Mouse (Mus musculus): ENCODE measurements at regions not wholly inside any gene's neighbourhood (a gene's known extent, or its start where the extent isn't known, plus 50 kb on each side); places are given as distances from the start of the nearest gene placed in this dataset.
A peak's percentile ranks its signal among the peaks of the same experiment; 100 is the strongest.

- H3K4me1 ChIP-seq (ENCODE audit: control insufficient read depth, insufficient read depth, low read length), result no peaks in the 10 kb centered on the region
- H3K27me3 ChIP-seq (replicated peaks; ENCODE audit: control insufficient read depth, insufficient read depth, low read length), result no peaks in the 10 kb centered on the region
- WGBS, result 45% methylated on average over 8 of the region's 8 CpGs
- H3K9me3 ChIP-seq (replicated peaks; ENCODE audit: control insufficient read depth, low read length), result no peaks in the 10 kb centered on the region
- no peaks in the 10 kb centered on the region for H3K36me3 ChIP-seq (ENCODE audit: control insufficient read depth, insufficient read depth, low read length)
- no peak overlapping the region for H3K4me3 ChIP-seq (ENCODE audit: low read depth, low read length)
- DNase-seq (ENCODE audit: low spot score) (no peak), ATAC-seq (no peak)
- no peak overlapping the region for H3K4me2 ChIP-seq (ENCODE audit: low read length)
- no peak overlapping the region for H3K27ac ChIP-seq (ENCODE audit: low read depth, low read length)
- H3K9ac ChIP-seq (ENCODE audit: low read length), result no peak overlapping the region
These were observed 165.8 kb upstream of the Cep162 start for GRCm38 (mm10) chr9:87421175-87421574.

GRCm38 (mm10) chr9:87419376-87419775, 164.0 kb upstream of the Cep162 start:
- H3K27me3 ChIP-seq (replicated peaks; ENCODE audit: control insufficient read depth, insufficient read depth, low read length), result no peaks in the 10 kb centered on the region
- no peaks in the 10 kb centered on the region for H3K4me1 ChIP-seq (ENCODE audit: control insufficient read depth, insufficient read depth, low read length)
- no peak overlapping the region for H3K4me3 ChIP-seq (ENCODE audit: low read depth, low read length)
- peak; percentile 76 for DNase-seq (ENCODE audit: low spot score)
- H3K27ac ChIP-seq (ENCODE audit: low read depth, low read length), result no peak overlapping the region
- H3K36me3 ChIP-seq (ENCODE audit: control insufficient read depth, insufficient read depth, low read length), result no peaks in the 10 kb centered on the region
- H3K9ac ChIP-seq (ENCODE audit: low read length), result no peak overlapping the region
- no peak overlapping the region for H3K4me2 ChIP-seq (ENCODE audit: low read length)
- H3K9me3 ChIP-seq (replicated peaks; ENCODE audit: control insufficient read depth, low read length), result no peaks in the 10 kb centered on the region
- peak; percentile 79 for ATAC-seq
- 9% methylated on average over 12 of the region's 12 CpGs for WGBS

GRCm38 (mm10) chr9:87412894-87413293, 157.6 kb upstream of the Cep162 start:
- 49% methylated on average over 9 of the region's 9 CpGs for WGBS
- no peaks in the 10 kb centered on the region for H3K36me3 ChIP-seq (ENCODE audit: control insufficient read depth, insufficient read depth, low read length)

GRCm38 (mm10) chr9:87411044-87411443, 155.7 kb upstream of the Cep162 start:
- no peaks in the 10 kb centered on the region for H3K27me3 ChIP-seq (replicated peaks; ENCODE audit: control insufficient read depth, insufficient read depth, low read length)
- no peaks in the 10 kb centered on the region for H3K36me3 ChIP-seq (ENCODE audit: control insufficient read depth, insufficient read depth, low read length)
- no peaks in the 10 kb centered on the region for H3K4me1 ChIP-seq (ENCODE audit: control insufficient read depth, insufficient read depth, low read length)
- WGBS, result 89% methylated on average over 7 of the region's 7 CpGs
- no peak overlapping the region for H3K4me2 ChIP-seq (ENCODE audit: low read length)
- DNase-seq (ENCODE audit: low spot score) (no peak), ATAC-seq (no peak)
- no peak overlapping the region for H3K9ac ChIP-seq (ENCODE audit: low read length)
- H3K9me3 ChIP-seq (replicated peaks; ENCODE audit: control insufficient read depth, low read length), result no peaks in the 10 kb centered on the region
- H3K4me3 ChIP-seq (ENCODE audit: low read depth, low read length), result no peak overlapping the region
- no peak overlapping the region for H3K27ac ChIP-seq (ENCODE audit: low read depth, low read length)

More at GRCm38 (mm10) chr9:87412894-87413293, 157.6 kb upstream of the Cep162 start:
- Histone ChIP-seq H3K4me1 (ENCODE audit: control insufficient read depth, insufficient read depth, low read length) (no peaks in the 10 kb centered on the region), H3K9ac (ENCODE audit: low read length) (no peak overlapping the region), H3K9me3 (replicated peaks; ENCODE audit: control insufficient read depth, low read length) (no peaks in the 10 kb centered on the region), H3K4me2 (ENCODE audit: low read length) (no peak overlapping the region), H3K4me3 (ENCODE audit: low read depth, low read length) (no peak overlapping the region), H3K27ac (ENCODE audit: low read depth, low read length) (no peak overlapping the region), H3K27me3 (replicated peaks; ENCODE audit: control insufficient read depth, insufficient read depth, low read length) (no peaks in the 10 kb centered on the region)
- ATAC-seq, result no peak
- DNase-seq (ENCODE audit: low spot score), result no peak

GRCm38 (mm10) chr9:87409736-87410135, 154.4 kb upstream of the Cep162 start:
- H3K27me3 ChIP-seq (replicated peaks; ENCODE audit: control insufficient read depth, insufficient read depth, low read length), result no peaks in the 10 kb centered on the region
- H3K9ac ChIP-seq (ENCODE audit: low read length), result no peak overlapping the region
- no peaks in the 10 kb centered on the region for H3K36me3 ChIP-seq (ENCODE audit: control insufficient read depth, insufficient read depth, low read length)
- no peak overlapping the region for H3K4me3 ChIP-seq (ENCODE audit: low read depth, low read length)
- no peak overlapping the region for H3K27ac ChIP-seq (ENCODE audit: low read depth, low read length)
- WGBS, result 93% methylated on average over 3 of the region's 3 CpGs
- DNase-seq (ENCODE audit: low spot score) (no peak), ATAC-seq (no peak)
- H3K9me3 ChIP-seq (replicated peaks; ENCODE audit: control insufficient read depth, low read length), result no peaks in the 10 kb centered on the region
- H3K4me2 ChIP-seq (ENCODE audit: low read length), result no peak overlapping the region
- no peaks in the 10 kb centered on the region for H3K4me1 ChIP-seq (ENCODE audit: control insufficient read depth, insufficient read depth, low read length)

GRCm38 (mm10) chr9:87408805-87409204, 153.5 kb upstream of the Cep162 start:
- H3K9me3 ChIP-seq (replicated peaks; ENCODE audit: control insufficient read depth, low read length), result no peaks in the 10 kb centered on the region
- H3K27ac ChIP-seq (ENCODE audit: low read depth, low read length), result no peak overlapping the region
- no peaks in the 10 kb centered on the region for H3K27me3 ChIP-seq (replicated peaks; ENCODE audit: control insufficient read depth, insufficient read depth, low read length)
- no peak for ATAC-seq
- DNase-seq (ENCODE audit: low spot score), result no peak
- H3K36me3 ChIP-seq (ENCODE audit: control insufficient read depth, insufficient read depth, low read length), result no peaks in the 10 kb centered on the region
- H3K4me3 ChIP-seq (ENCODE audit: low read depth, low read length), result no peak overlapping the region
- 72% methylated on average over 8 of the region's 8 CpGs for WGBS
- H3K9ac ChIP-seq (ENCODE audit: low read length), result no peak overlapping the region
- no peaks in the 10 kb centered on the region for H3K4me1 ChIP-seq (ENCODE audit: control insufficient read depth, insufficient read depth, low read length)
- no peak overlapping the region for H3K4me2 ChIP-seq (ENCODE audit: low read length)

GRCm38 (mm10) chr9:87406476-87406875, 151.1 kb upstream of the Cep162 start:
- DNase-seq (ENCODE audit: low spot score), result no peak
- H3K9me3 ChIP-seq (replicated peaks; ENCODE audit: control insufficient read depth, low read length), result no peaks in the 10 kb centered on the region

GRCm38 (mm10) chr9:87405115-87405720, 149.9 kb upstream of the Cep162 start:
- no peak for ATAC-seq
- no peaks in the 10 kb centered on the region for H3K27me3 ChIP-seq (replicated peaks; ENCODE audit: control insufficient read depth, insufficient read depth, low read length)
- no peaks in the 10 kb centered on the region for H3K9me3 ChIP-seq (replicated peaks; ENCODE audit: control insufficient read depth, low read length)
- 95% methylated on average over 7 of the region's 7 CpGs for WGBS
- no peak overlapping the region for H3K4me3 ChIP-seq (ENCODE audit: low read depth, low read length)
- H3K4me1 ChIP-seq (ENCODE audit: control insufficient read depth, insufficient read depth, low read length), result no peaks in the 10 kb centered on the region
- no peak overlapping the region for H3K27ac ChIP-seq (ENCODE audit: low read depth, low read length)
- DNase-seq (ENCODE audit: low spot score), result no peak
- no peak overlapping the region for H3K9ac ChIP-seq (ENCODE audit: low read length)
- no peak overlapping the region for H3K4me2 ChIP-seq (ENCODE audit: low read length)
- H3K36me3 ChIP-seq (ENCODE audit: control insufficient read depth, insufficient read depth, low read length), result no peaks in the 10 kb centered on the region

More at GRCm38 (mm10) chr9:87406476-87406875, 151.1 kb upstream of the Cep162 start:
- Histone ChIP-seq H3K9ac (ENCODE audit: low read length) (no peak overlapping the region), H3K27ac (ENCODE audit: low read depth, low read length) (no peak overlapping the region), H3K4me2 (ENCODE audit: low read length) (no peak overlapping the region), H3K27me3 (replicated peaks; ENCODE audit: control insufficient read depth, insufficient read depth, low read length) (no peaks in the 10 kb centered on the region), H3K36me3 (ENCODE audit: control insufficient read depth, insufficient read depth, low read length) (no peaks in the 10 kb centered on the region), H3K4me1 (ENCODE audit: control insufficient read depth, insufficient read depth, low read length) (no peaks in the 10 kb centered on the region), H3K4me3 (ENCODE audit: low read depth, low read length) (no peak overlapping the region)
- no peak for ATAC-seq
- 82% methylated on average over 12 of the region's 12 CpGs for WGBS

GRCm38 (mm10) chr9:87402010-87402409, 146.7 kb upstream of the Cep162 start:
- Histone ChIP-seq H3K9me3 (replicated peaks; ENCODE audit: control insufficient read depth, low read length) (no peaks in the 10 kb centered on the region), H3K36me3 (ENCODE audit: control insufficient read depth, insufficient read depth, low read length) (no peaks in the 10 kb centered on the region), H3K27me3 (replicated peaks; ENCODE audit: control insufficient read depth, insufficient read depth, low read length) (no peaks in the 10 kb centered on the region), H3K4me1 (ENCODE audit: control insufficient read depth, insufficient read depth, low read length) (no peaks in the 10 kb centered on the region), H3K4me2 (ENCODE audit: low read length) (no peak overlapping the region), H3K9ac (ENCODE audit: low read length) (no peak overlapping the region), H3K27ac (ENCODE audit: low read depth, low read length) (no peak overlapping the region), H3K4me3 (ENCODE audit: low read depth, low read length) (no peak overlapping the region)
- DNase-seq (ENCODE audit: low spot score) (no peak), ATAC-seq (no peak)
- 93% methylated on average over 3 of the region's 3 CpGs for WGBS

Measured in forebrain, embryonic 14.5 days (tissue).